ENCODE assay signal across 10 mouse cellular contexts in the genomic region with DNA sequence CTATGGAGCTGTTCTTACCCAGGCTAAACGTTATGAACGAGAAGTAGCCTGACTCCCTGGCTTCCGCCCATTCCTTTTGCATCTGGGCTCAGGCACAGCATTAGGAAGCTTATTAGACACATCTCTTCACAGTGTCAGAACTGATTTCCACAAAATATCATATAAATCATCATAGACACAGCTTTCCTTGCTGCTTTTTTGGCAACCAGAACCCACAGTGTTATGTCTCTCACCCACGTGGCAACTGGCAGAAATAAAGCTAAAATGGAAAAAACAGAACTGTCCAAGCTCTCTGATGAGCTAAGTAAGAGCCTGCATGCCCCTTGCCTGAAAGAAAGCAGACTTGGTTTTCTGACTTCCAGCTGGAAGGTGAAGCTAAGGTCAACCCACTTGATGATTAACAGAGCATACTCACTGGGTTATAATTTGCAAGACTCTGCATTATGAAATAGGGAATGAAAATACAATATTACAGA.
A peak's percentile ranks its signal among the peaks of the same experiment; 100 is the strongest.
DNase-seq lines count a peak whose midpoint lies in the region; ATAC-seq lines count a peak whose summit lies in the region.
"Had no signal": no experiment of that assay in that cellular context is flagged by ENCODE, and none has a peak within 500 bp of the region (broad histone marks: within the 10 kb centered on the region; RNA-seq: fewer than 3 reads in every experiment).

No protein-coding gene starts in this region.

- DNase-seq in embryo, embryonic 10 days (ENCODE audit: low spot score) = peak; percentile 46
- peak; percentile 18 for DNase-seq in mesoderm, embryonic 11.5 days (ENCODE audit: low read depth, low spot score)
- no peak for DNase-seq in c-Kit-positive CD71-positive TER-119-positive erythroid progenitor cells, embryonic 14.5 days (ENCODE audit: low spot score)
- DNase-seq in heart, adult 9 months (ENCODE audit: low spot score in 2 of 2) = no peak
- DNase-seq in adrenal gland, adult 18-20 months (ENCODE audit: low spot score in 2 of 2) = no peak
- DNase-seq: liver, postnatal 0 days had no signal

- no peaks in the 10 kb centered on the region for H3K27me3 ChIP-seq in heart, embryonic 14.5 days (ENCODE audit: control insufficient read depth, insufficient read depth, low read length)
- H3K27me3 ChIP-seq in heart, embryonic 11.5 days (ENCODE audit: control insufficient read depth, insufficient read depth, low read length) = no peaks in the 10 kb centered on the region
- H3K27me3 ChIP-seq in kidney, embryonic 14.5 days (ENCODE audit: control insufficient read depth, insufficient read depth, low read length) = no peaks in the 10 kb centered on the region
- H3K27me3 ChIP-seq: forebrain, embryonic 12.5 days had no signal

- no peaks in the 10 kb centered on the region for H3K36me3 ChIP-seq in heart, embryonic 14.5 days (ENCODE audit: control insufficient read depth, insufficient read depth, low read length)
- no peaks in the 10 kb centered on the region for H3K36me3 ChIP-seq in heart, embryonic 11.5 days (ENCODE audit: control insufficient read depth, insufficient read depth, low read length)
- H3K36me3 ChIP-seq in kidney, embryonic 14.5 days (ENCODE audit: control insufficient read depth, insufficient read depth, low read length) = no peaks in the 10 kb centered on the region
- H3K36me3 ChIP-seq: forebrain, embryonic 12.5 days had no signal

- WGBS in heart, embryonic 14.5 days = 42% methylated on average over 4 of the region's 4 CpGs
- WGBS in heart, embryonic 11.5 days (ENCODE audit: insufficient replicate concordance) = 54% methylated on average over 4 of the region's 4 CpGs
- 79% methylated on average over 4 of the region's 4 CpGs for WGBS in kidney, embryonic 14.5 days

- H3K9ac ChIP-seq in heart, embryonic 14.5 days (ENCODE audit: low read length) = no peak overlapping the region
- H3K9ac ChIP-seq in heart, embryonic 11.5 days (ENCODE audit: low read depth, low read length) = no peak overlapping the region
- no peak overlapping the region for H3K9ac ChIP-seq in kidney, embryonic 14.5 days (ENCODE audit: low read depth, low read length)
- H3K9ac ChIP-seq: forebrain, embryonic 12.5 days; liver, postnatal 0 days had no signal

- peak overlapping the region; percentile 60 to 61 for H3K27ac ChIP-seq in heart, embryonic 14.5 days (replicated peaks in 1 of 2; ENCODE audit: control insufficient read depth in 1 of 2, insufficient read depth in 1 of 2, low read depth in 2 of 2, low read length in 2 of 2)
- no peak overlapping the region for H3K27ac ChIP-seq in heart, embryonic 11.5 days (ENCODE audit: low read depth, low read length)
- H3K27ac ChIP-seq in kidney, embryonic 14.5 days (ENCODE audit: low read depth, low read length) = peak overlapping the region; percentile 9; the same call in 1 of the 2 replicates
- H3K27ac ChIP-seq: forebrain, embryonic 12.5 days had no signal

- no peak for ATAC-seq in heart, embryonic 14.5 days (ENCODE audit: insufficient number of reproducible peaks, insufficient read depth, low FRiP score, low read depth)
- no peak for ATAC-seq in heart, embryonic 11.5 days (replicated peaks; ENCODE audit: insufficient number of reproducible peaks, low FRiP score, low TSS enrichment)
- ATAC-seq in kidney, embryonic 14.5 days (ENCODE audit: low FRiP score, low TSS enrichment) = 0 out of 2 replicates have a peak, but pooled peaks have one; percentile 35
- ATAC-seq: liver, postnatal 0 days had no signal

- H3K4me2 ChIP-seq in heart, embryonic 14.5 days (ENCODE audit: low read length) = no peak overlapping the region
- H3K4me2 ChIP-seq in heart, embryonic 11.5 days = no peak overlapping the region
- no peak overlapping the region for H3K4me2 ChIP-seq in kidney, embryonic 14.5 days (replicated peaks; ENCODE audit: low read depth, low read length)
- H3K4me2 ChIP-seq: forebrain, embryonic 12.5 days had no signal

- no peaks in the 10 kb centered on the region for H3K9me3 ChIP-seq in heart, embryonic 14.5 days (ENCODE audit: control insufficient read depth, low read length)
- no peaks in the 10 kb centered on the region for H3K9me3 ChIP-seq in heart, embryonic 11.5 days (replicated peaks; ENCODE audit: control insufficient read depth, low read length)
- H3K9me3 ChIP-seq in kidney, embryonic 14.5 days (ENCODE audit: control insufficient read depth, low read length) = no peaks in the 10 kb centered on the region; the same call in 1 of the 2 replicates
- H3K9me3 ChIP-seq: forebrain, embryonic 12.5 days had no signal

- no peak overlapping the region for H3K4me3 ChIP-seq in heart, embryonic 14.5 days (ENCODE audit: control insufficient read depth in 1 of 2, insufficient read depth in 1 of 2, low read depth in 1 of 2, low read length in 2 of 2)
- H3K4me3 ChIP-seq in heart, embryonic 11.5 days (ENCODE audit: low read depth, low read length) = no peak overlapping the region
- H3K4me3 ChIP-seq in kidney, embryonic 14.5 days (ENCODE audit: low read length) = no peak overlapping the region
- H3K4me3 ChIP-seq: forebrain, embryonic 12.5 days had no signal

- peaks cover 2 to 13% of the 10 kb centered on the region in 2 experiments; a peak in 3 of 4 replicates for H3K4me1 ChIP-seq in heart, embryonic 14.5 days (ENCODE audit: control insufficient read depth in 2 of 2, insufficient read depth in 2 of 2, low read length in 2 of 2)
- peaks cover 5% of the 10 kb centered on the region; the same call in 1 of the 2 replicates for H3K4me1 ChIP-seq in heart, embryonic 11.5 days (ENCODE audit: control insufficient read depth, insufficient read depth, low read length)
- H3K4me1 ChIP-seq in kidney, embryonic 14.5 days (ENCODE audit: control insufficient read depth, insufficient read depth, low read length) = 0 out of 2 replicates have a peak, but pooled peaks cover 3% of the 10 kb centered on the region
- H3K4me1 ChIP-seq: forebrain, embryonic 12.5 days had no signal

Comparison
In these comparisons a context has a peak if more than half of its experiments do, and no peak if none do; other contexts are left out.
1. DNase-seq: peak in embryo, embryonic 10 days (single experiment) and mesoderm, embryonic 11.5 days (single experiment); none in c-Kit-positive CD71-positive TER-119-positive erythroid progenitor cells, embryonic 14.5 days (single experiment), heart, adult 9 months (0 of 2) and adrenal gland, adult 18-20 months (0 of 2).